Mouse (Mus musculus) heart, postnatal 4 days (tissue): Measurements from ENCODE around the gene Lpcat3. TPM values are rescaled to one million over a fixed set of nuclear protein-coding genes. Genes with fewer than 3 reads are reported as not detected.
"Not testable (repeated sequence)": the region's sequence is repeated elsewhere in the genome, so short reads cannot be mapped to it uniquely, and the experiment has no call there.

Experiments used
- DNase-seq: peaks from one replicate; pipeline ENCODE4 v3.0.0; 2021
- total RNA-seq, 2 experiments: library from RNA; stranded (reverse); gene quantifications; 2 replicates each; pipeline ENCODE4 v1.2.3; 2021

Lpcat3 gene
- 10 to 100 TPM; 53.5 to 55.8 TPM for total RNA-seq

DNA sequence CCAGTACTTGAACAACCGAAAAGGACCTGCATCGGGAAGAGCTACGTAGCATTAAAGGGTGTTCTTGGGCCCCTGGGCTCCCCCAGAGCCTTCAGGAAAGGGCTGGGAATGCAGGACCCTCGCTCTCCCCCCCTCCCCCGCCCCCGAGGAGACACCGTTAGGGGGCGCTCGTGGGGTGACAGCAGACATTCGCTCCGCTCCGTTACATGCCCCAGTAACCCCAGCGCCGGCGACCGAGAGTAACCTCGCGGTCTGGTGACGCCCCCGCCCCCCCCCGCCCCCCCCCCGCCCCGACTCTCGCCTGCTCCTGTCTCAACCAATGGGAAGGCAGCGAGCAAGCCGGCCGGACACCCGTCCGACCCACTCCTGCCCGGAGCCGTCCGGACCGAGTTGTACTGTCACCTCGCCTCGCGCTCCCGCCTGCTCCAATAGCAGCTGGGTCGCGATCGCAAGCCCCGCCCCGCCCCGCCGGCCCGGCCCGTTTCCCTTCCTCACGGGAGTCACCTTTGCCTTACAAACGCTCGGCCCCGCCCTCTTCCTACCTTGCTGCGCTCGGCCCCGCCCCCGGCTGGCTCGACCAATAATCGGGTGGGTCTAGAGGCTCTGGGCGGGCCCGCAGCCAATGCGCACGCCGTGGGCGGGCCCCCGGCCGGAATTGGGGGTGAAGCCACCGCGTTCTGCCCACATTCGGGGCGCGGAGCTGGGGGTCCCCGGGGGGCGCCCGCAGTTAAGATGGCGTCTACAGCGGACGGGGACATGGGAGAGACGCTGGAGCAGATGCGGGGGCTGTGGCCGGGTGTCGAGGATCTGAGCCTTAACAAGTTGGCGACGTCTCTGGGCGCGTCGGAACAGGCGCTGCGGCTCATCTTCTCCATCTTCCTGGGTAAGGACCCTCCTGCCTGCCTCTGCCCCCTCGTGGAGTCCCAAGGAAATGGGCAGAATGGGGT lies at the start of gene Lpcat3:
TSS of gene Lpcat3 (plus strand) at position 551 of the 947 bp plus-strand sequence.
- DNase-seq: peak; percentile 99

DNA sequence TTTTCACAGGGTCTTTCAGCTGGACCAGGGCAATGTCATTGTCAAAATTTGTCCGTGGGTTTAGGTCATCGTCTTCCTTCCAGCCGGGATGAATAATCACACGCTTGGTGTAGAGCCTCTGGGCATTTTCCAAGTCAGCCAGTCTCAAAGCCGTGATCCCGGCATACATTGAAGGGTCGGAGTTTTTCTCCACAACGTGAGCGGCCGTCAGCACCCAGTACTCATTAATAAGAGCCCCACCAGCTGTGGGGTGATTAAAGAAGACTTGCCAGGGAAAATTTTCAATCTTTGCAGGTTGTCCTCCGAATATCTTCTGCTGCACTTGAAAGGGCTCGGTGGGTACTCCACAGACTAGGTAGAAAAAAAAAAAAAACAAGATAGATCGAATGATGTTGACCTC lies 37.2 kb upstream of the Lpcat3 start:
- no peak for DNase-seq

DNA sequence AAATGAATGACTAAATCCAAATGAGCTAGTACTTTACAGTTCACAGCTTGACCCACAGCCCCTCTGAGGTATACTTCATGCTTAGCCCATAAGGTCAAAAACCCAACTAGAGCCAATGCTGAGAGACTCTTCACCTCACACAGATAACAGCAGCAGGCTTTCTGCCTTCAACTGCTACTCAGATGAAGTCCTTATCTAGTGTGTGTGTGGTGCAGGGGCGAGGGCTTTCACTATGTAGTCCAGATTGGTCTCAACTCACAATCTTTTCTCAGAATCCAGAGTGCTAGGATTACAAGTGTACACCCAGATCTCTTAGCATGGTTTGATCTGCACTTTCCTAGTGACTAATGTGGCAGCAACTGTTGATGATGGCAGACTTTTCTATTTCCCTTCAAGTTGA lies 36.6 kb upstream of the Lpcat3 start:
- not testable (repeated sequence) for DNase-seq

DNA sequence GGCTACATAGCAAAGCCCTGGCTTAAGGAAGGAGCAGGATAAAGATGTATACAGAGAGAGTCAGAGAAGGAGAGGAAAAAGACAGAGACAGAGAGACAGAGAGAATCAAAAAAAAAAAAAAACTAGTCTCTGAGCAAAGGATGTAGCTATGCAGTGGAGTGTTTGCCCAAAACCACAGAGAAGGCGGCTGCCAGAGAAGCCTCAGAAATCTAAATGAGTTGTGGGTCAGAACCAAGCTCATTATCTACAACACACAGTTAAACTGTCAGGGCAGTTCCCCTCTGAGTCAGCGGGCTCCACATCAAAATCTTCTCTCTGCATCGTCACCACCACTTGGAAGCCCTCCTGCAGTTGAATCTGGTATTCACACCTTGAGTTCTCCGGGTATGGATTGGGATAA lies 32.1 kb upstream of the Lpcat3 start:
- DNase-seq: no peak

DNA sequence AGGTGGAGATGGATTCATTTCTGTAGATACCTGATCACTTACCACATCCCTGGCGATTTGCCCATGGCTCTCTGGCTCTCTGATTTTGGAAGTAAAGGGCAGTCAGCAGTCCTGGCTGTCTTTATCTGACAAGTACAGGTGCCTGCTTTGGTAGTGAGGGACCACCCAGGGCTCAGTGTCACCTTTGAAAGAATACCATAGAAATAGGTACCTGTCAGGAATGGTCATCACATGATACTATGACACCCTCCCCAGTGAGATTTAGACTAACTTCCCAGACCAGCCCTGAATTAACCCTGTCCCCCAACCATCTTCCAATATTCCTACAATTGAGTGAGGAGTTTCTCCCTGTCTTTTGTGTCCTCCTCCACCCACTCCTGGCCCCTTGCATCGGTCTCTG lies 26.8 kb upstream of the Lpcat3 start, which contains the start of gene C1s2:
TSS of gene C1s2 (minus strand) at position 101 of the 400 bp plus-strand sequence.
- DNase-seq: not testable (repeated sequence)

DNA sequence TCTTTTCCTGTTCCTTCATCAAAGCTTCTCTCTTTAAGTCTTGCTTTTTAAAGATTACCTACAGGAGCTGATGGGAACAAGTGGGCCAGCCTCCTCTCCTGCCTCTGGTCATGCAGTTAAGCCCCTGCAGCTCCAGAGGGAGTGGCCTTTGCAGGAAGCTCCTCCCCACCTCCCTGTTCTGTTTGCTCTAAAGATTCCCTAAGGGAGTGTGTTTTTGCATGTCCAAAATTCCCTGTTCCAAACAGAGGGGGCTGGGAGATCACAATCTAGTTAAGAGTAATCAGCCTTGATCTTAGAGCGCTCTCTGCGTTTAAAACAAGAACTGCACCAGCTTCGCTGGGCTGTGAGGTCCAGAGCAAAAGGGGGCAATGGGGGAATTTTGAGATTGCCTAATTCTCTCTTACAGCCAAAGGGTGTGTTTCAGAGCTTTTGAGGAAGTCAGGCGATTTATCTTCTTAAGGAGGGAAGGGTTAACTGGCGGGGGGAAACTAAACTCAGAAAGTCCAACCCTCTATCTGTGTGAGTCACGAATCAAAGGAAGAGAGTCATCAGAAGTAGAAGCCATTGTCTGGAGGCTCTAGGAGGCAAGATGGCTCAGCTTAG lies 25.9 kb upstream of the Lpcat3 start:
- not testable (repeated sequence) for DNase-seq

DNA sequence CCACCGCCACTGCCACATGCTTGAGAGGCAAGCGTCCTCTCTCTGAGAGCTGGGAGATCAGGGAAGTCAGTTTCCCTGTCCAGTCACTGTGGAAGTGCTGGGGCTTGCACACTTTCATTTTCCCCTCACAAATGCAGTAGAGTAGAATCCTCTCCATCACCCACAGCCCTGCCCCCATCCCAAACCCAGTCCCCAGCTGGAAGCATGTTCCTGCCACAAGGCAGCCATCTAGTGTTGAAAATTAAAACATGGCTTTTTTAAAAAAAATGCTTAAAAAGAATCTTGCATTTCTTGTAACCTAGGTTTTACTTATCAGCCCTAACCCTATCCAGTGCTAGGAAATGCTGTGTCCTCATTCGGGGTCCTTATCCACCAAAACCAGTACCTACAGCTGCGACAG lies 22.8 kb upstream of the Lpcat3 start:
- DNase-seq: no peak

DNA sequence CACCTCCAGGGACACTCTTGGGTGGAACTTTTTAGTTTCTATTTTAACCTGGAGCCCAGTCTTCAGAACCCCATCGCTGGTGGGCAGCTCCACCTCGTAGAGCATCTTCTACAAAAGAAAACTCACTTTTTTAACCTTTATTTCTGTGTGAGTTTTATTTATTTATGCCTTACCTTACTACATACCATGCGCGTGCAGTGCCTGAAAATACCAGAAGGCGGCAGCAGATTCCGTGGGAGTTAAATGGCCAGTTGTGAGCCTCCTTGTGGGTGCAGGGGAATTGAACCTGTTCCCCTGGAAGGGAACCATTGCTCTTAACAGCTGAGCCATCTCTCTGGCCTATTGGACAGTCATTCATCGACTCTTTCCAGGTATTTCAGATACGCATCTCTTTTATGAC lies 21.8 kb upstream of the Lpcat3 start:
- peak; percentile 74 for DNase-seq

DNA sequence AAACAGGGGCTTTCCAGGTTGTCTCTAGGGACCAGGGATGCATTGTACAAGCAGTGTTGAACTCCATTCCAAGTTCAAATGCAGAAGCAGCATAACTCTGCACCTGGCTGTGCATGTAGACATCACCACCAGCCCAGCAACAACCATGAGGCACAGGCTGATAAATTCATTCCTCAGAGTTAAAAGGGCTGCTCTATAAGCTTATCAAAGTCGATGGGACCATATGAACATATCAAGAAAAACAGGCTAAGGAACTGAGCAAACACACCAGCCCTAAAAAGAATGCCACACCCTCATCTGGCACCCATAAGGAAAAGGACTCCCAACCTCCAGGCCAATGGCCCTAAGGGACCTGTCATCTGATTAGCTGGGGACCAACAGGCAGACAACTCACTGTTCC lies 16.4 kb upstream of the Lpcat3 start:
- no peak for DNase-seq

DNA sequence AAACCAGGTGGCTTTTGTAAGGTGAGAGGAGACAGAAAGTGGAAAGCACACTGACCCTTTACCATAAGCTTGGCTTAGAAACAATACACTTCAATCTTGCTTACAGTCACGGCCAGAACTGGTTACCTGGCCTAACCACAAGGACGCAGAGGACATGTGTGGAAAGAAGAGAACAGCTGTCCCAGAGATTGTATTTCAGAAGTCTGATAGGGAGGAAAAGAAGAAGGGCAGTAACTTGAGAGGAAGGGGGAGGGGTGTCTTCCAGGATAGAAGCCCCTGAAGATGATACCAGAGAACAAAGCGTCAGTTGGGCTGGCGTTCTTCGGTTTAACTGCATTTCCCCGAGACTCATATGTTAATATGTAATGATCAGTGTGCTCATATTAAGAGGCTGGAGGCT lies 6.9 kb upstream of the Lpcat3 start:
- no peak for DNase-seq

DNA sequence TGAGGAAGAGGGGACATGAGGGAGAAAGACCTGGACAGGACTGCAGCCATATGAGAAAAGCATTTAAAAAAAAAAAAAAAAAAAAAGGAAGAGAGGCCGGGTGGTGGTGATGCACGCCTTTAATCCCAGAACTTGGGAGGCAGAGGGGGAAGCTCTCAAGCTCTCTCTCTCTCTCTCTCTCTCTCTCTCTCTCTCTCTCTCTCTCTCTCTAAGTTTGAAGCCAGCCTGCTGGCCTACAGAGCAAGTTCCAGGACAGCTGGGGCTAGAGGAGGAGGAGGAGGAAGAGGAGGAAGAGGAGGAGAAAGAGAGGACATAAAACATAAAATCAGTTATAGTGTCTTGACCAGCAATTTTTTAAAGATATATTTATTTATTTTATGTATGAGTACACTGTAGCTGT lies 4.8 kb upstream of the Lpcat3 start:
- DNase-seq: no peak

DNA sequence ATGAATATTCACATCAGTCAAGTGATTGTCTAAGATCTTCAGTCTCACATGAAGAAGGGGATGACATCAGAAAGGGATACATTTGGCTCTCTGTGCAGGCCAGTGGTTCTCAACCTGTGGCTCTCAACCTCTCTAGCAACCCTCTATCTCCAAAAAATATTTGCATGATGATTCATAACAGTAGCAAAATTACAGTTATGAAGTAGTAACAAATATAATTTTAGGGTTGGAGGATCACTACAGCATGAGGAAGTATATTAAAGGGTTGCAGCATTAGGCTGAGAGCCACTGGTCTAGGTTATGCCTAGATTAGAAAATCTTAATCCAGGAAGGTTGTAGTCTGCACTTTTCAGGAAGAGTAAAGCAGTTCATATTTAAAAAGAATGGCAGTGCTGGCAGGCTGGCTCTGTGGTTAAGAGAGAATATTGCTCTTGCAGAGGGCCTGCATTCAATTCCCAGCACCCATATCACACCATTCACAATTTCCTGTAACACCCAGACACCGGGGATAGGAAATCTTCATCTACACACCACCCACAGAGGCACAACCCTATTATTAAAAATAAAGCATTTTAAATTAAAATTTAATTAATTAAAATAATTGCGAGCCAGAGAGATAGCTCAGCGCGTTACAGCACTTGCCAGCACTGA lies 1.5 kb upstream of the Lpcat3 start:
- no peak for DNase-seq

DNA sequence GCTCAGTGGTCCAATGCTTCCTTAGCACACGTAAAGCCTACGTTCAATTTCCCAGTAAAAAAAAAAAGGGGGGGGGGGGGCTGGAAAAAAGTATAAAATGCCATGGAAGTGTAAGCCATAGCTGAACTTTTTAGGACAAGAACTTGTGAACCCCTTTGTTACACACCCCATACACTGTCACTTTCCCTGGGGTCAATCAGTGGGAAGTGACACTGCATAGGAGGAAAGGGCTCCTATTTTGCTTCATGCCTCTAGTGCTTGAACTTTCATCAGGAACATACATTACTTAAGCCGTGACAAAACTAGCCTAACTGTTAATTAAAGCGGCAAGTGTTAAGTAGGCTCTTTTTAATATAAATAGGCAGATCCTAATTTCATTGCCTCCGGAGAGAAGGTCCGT lies 832 bp upstream of the Lpcat3 start:
- DNase-seq: no peak

DNA sequence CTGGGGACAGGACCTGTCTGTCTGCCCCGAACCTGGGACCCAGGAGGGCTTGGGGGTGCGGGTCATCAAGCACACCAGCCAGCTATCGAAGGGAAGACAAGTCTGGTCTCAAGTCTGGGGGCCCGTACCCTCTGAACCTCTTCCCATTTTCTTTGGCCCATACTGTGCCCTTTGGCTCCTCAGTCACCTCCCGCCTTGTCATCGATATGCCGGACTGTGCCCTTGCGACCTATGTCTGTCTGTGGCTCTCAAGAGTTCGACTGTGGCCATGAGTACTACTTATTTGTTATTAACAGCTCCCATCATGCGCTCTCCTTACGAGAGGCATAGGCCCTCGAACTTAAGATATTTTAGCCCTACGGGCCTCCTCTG lies 583 bp downstream of the Lpcat3 start:
- DNase-seq: no peak

DNA sequence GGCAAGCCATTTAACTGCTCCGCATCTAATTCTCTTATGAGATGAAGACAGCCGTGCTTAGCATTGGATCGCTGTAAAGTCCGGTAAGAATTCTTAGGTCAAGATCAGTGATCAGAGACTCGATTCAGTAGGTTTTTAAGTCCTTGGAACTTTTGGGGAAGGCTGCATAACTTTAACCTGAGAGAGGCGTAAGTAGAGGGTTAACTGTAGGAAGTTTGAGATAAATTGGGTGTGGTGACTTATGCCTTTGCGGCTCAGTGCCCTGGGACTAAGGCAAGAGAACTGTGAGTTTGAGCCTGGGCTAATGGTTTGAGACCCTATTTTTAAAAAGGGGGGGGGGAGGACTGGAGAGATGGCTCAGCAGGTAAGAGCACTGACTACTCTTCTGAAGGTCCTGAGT lies 1.4 kb downstream of the Lpcat3 start:
- no peak for DNase-seq

DNA sequence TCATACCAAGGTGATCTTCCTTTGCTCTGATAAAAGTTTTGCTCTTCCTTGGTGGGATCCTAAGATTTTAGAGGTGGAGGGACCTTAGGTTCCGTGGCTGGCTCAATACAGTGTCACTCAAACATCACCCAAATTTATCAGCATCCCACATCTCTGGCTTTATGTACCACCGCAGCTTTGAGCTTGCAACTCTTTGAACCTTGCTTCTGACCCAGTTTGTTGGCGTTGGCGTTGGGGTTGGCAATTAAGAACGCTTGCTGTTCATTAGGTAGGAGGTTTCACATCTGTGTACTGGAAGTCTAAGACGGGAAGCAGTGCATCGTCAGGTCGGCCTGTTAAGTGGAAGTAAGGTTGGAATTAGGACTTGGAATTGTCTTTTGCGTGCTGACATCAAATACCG lies 2.2 kb downstream of the Lpcat3 start:
- no peak for DNase-seq

DNA sequence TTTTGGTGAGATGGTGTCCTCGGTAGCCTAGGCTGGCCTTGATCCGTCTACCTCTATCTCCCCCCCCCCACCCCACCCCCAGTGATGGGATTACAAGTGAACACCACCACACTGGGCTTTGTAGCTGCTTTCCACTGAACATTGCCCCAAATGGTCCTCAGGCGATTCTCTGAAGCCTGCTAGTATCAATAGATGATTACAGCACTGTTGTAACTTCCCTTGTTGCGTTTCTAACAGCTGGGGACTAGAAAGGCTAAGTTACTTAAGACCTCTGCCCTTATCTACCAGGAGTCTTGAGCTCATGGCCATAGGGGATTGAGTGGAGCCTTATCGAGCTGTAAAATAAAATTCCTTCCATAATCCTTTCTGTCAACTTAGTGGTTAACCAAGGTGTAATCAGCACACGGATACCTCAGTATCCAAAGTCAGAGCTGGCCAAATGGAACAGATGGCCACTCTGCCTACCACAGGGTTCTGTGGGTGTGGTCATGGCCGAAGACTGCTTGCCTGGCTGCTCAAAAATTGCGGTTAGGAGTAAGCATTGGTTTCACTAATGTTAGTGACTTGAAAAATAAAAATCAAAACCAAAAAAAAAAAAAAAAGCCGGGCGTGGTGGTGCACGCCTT lies 6.5 kb downstream of the Lpcat3 start:
- no peak for DNase-seq

DNA sequence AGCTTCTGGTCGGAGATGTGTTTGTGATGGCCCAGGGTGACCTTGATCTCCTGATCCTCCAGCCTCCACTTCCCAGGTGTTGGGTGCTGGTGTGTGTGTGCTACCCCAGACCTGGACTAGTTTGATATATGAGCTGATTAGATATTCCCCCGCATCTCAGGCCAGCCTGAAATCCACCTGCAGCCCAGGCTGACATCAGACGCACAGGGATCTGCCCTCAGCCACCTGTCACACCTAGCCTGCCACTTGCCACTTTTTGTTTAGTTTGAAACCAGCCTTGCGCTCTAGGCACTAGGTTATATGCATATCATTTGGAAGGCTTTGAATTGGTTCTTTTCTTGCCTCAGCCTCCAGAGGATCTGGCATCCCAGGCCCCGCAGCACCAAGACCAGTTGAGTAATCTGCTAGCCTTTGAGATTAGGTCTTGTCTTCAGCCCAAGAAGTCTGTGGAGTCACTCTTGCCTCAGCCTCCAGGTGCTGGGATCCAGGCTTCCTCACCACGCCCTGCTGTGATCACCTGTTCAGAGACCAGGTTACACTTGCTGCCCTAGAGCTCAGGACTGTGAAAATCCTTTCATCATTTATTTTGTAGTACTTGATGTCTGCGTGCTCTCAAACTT lies 7.6 kb downstream of the Lpcat3 start:
- DNase-seq: no peak

DNA sequence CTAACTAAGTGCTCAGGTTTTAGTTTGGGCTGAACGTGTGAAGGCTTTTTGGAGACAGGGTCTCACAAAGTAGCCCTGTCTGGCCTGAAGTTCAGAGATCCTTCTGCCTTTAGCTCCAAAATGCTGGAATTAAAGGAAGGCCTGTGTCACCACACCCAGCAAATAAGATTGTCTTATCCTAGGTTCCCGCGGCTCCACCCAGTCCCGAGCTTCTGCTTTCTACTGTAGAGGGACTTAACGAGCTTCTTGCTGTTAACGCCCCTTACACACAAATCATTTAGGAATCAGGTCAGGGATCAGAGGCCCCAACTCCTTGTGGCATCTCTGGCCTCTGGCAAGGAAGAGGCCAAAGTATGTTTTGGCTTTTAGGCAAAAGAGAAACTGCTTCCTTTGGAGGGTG lies 9.3 kb downstream of the Lpcat3 start:
- no peak for DNase-seq

DNA sequence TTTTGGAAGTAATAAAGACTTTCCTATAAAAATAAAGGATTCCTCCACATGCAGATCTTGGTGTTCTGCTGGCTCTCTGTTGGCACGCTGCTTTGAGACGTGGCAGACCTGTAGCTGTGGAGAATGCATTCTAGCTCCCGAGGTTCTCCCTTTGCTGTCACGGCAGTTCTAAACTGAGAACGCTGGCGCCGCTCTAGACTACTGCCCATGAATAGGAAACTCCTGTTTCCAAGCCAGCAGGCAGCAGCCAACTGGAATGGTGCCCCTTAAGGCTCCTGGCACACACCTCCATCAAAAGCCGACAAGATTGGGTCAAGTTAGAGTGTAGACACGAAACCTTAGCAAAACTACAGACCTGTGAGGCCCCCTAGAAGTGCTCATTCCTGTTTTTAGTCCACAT lies 10.8 kb downstream of the Lpcat3 start:
- DNase-seq: peak; percentile 63

DNA sequence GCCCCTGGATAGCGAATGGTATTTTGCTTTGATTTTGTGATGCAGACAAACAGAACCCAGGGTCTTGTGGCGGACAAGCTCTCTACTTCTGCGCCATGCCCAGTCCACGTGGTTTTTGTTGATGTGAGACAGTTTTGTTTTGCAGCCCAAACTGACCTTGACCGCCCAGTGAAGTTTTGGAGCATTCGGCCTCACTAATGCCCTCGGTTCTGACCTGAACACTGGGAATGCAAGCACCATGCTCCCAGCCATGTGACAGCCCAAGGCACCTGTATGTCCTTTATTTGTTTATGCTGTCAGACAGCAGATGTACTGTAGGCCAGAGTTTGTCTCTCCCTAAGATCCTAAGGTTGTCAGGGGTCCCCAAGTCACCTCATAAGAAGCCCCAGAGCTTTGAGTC lies 11.8 kb downstream of the Lpcat3 start:
- no peak for DNase-seq

DNA sequence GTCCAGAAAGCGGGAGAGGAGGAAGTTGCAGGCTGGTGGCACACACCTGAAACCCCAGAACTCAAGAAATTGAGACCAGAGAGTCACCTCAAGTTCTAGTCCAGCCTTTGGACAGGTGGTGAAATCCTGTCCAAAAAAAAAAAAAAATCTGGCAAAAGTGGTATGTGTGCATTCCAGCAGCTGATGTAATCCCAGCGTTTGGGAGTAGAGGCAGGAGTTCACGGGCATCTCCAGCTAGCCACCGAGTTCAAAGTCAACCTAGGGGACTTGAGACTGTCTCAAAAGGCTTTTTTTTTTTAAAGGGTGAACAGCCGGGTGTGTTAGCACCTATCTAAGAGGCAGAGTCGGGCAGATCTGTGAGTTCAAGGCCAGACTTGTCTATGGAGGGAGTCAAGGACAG lies 13.3 kb downstream of the Lpcat3 start:
- DNase-seq: no peak

DNA sequence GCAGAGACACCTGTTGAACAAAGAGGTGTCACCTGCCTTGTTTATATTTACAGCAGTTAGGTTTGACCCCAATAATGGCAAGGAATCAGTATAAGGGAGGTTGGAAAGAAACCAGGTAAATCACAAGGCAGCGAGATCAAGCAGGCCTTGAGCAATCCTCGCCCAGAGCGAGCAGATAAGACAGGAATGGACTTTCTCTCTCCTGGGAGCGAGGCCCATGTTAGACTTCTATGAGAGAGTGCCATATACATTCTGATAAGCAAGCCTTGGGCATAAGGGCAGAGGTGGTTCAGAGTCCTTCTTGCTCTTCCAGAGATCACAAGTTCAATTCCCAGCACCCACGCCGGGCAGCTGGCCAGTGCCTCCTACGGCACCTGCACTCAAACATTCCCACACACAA lies 15.9 kb downstream of the Lpcat3 start:
- DNase-seq: no peak
